Mouse (Mus musculus): Measurements from ENCODE around the gene Fignl2. TPM values are rescaled to one million over a fixed set of nuclear protein-coding genes. Genes with fewer than 3 reads are reported as not detected.

The Fignl2 gene
- polyA plus RNA-seq, 1 experiment from 2014 or later = 0.81 TPM

DNA sequence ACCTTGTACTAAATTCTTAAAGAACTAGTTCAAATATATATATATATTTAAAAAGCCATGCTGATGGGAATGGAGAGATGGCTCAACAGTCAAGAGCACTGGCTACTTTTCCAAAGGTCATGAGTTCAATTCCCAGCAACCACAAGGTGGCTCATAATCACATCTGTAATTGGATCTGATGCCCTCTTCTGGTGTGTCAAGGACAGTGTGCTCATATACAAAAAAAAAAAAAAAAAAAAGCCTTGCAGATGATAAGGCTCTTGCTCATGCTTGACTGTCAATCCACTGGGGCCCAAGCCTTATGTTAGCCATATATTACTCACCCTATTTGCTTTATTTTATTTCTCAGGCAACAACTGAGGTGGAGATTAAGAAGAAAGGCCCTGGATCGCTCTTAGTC, 76.7 kb downstream of the Fignl2 start:
- Histone ChIP-seq H3K4me3 (ENCODE audit: low read depth, low read length) (no peak overlapping the region), H3K36me3 (replicated peaks; ENCODE audit: control insufficient read depth, insufficient read depth, low read depth, low read length) (no peaks in the 10 kb centered on the region)
- 97% methylated on average over 1 of the region's 1 CpGs for WGBS

More for the DNA sequence above, 76.7 kb downstream of the Fignl2 start:
- ATAC-seq (replicated peaks; ENCODE audit: insufficient number of reproducible peaks, low FRiP score, low TSS enrichment, low read depth) (no peak), DNase-seq (ENCODE audit: low spot score) (no peak)
- no peak overlapping the region for H3K27ac ChIP-seq (replicated peaks; ENCODE audit: low read depth, low read length)
- no peak overlapping the region for H3K9ac ChIP-seq (replicated peaks; ENCODE audit: low read length)
- H3K9me3 ChIP-seq (replicated peaks; ENCODE audit: control insufficient read depth, low read length) = no peaks in the 10 kb centered on the region
- H3K27me3 ChIP-seq (ENCODE audit: control insufficient read depth, insufficient read depth, low read length) = no peaks in the 10 kb centered on the region
- no peak overlapping the region for H3K4me2 ChIP-seq (ENCODE audit: low read depth, low read length)
- H3K4me1 ChIP-seq (ENCODE audit: control insufficient read depth, insufficient read depth, low read length) = no peaks in the 10 kb centered on the region

Other genes starting within 250 kb of the Fignl2 start
- gene Scn8a, start 208.7 kb downstream of the Fignl2 start, polyA plus RNA-seq (2014; fragmentation: Nextera tagmentation; extraction: Ambion mirVana) = 5.6 and 8.2 TPM in 2 replicates
- not detected in 2 replicates for gene Gm47841, start 31.2 kb downstream of the Fignl2 start, polyA plus RNA-seq (2014; fragmentation: Nextera tagmentation; extraction: Ambion mirVana)
- gene Ankrd33, start 37.2 kb upstream of the Fignl2 start, polyA plus RNA-seq (2014; fragmentation: Nextera tagmentation; extraction: Ambion mirVana) = not detected in 2 replicates
- 3.8 and 4.6 TPM in 2 replicates for gene Acvrl1, start 50.0 kb upstream of the Fignl2 start, polyA plus RNA-seq (2014; fragmentation: Nextera tagmentation; extraction: Ambion mirVana)
- 10.5 and 11.4 TPM in 2 replicates for gene Acvr1b, start 95.5 kb upstream of the Fignl2 start, polyA plus RNA-seq (2014; fragmentation: Nextera tagmentation; extraction: Ambion mirVana)
- gene Grasp, start 145.6 kb upstream of the Fignl2 start, polyA plus RNA-seq (2014; fragmentation: Nextera tagmentation; extraction: Ambion mirVana) = 5.6 and 6.0 TPM in 2 replicates
- gene Nr4a1, start 175.7 kb upstream of the Fignl2 start, polyA plus RNA-seq (2014; fragmentation: Nextera tagmentation; extraction: Ambion mirVana) = 2.2 and 3.0 TPM in 2 replicates
- 63.8 and 65.8 TPM in 2 replicates for gene Atg101, start 205.7 kb upstream of the Fignl2 start, polyA plus RNA-seq (2014; fragmentation: Nextera tagmentation; extraction: Ambion mirVana)
- 1.6 and 1.7 TPM in 2 replicates for gene 6030408B16Rik, start 214.6 kb upstream of the Fignl2 start, polyA plus RNA-seq (2014; fragmentation: Nextera tagmentation; extraction: Ambion mirVana)